Mouse (Mus musculus) C2C12 (cell line): Measurements from ENCODE around the gene Plcb4.

Source experiments
- CEBPB ChIP-seq: IDR thresholded peaks from one replicate; pipeline ENCODE4 v1.6.1; 2011; ENCODE audit warnings: low read depth, mild to moderate bottlenecking, control low read depth, moderate library complexity
- CTCF ChIP-seq: IDR thresholded peaks from one replicate; pipeline ENCODE4 v1.5.1; 2011; ENCODE audit not compliant: control insufficient read depth, insufficient read depth, insufficient read length

GRCm38 (mm10) chr2:135980428-135980827, 321.6 kb downstream of the Plcb4 start:
- TF ChIP-seq CTCF (no peak), CEBPB (no peak)
